Mouse (Mus musculus) cerebellum, adult 11-12 months (tissue): ENCODE measurements around the gene Alkbh1.

Experiments used
- DNase-seq: peaks from one replicate; pipeline ENCODE4 v3.0.0; 2022

The Alkbh1 gene

DNA sequence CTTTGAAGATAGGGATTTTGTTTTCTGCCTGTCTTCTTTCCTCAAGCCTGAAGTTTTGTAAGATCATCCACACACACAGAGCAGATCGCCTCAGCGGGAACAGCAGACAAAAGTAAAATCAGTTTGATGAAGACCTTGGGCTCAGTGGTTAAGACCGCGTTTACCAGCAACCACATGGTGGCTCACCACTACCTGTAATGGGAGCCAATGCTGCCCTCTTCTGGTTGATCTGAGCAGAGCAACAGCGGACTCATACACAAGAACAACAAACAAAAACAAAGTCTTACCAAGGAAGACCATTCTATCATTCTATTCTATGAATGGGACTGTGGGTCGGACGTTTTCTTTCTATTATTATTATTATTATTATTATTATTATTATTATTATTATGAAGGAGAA lies 27.1 kb downstream of the Alkbh1 start:
- DNase-seq, result peak; percentile 15

DNA sequence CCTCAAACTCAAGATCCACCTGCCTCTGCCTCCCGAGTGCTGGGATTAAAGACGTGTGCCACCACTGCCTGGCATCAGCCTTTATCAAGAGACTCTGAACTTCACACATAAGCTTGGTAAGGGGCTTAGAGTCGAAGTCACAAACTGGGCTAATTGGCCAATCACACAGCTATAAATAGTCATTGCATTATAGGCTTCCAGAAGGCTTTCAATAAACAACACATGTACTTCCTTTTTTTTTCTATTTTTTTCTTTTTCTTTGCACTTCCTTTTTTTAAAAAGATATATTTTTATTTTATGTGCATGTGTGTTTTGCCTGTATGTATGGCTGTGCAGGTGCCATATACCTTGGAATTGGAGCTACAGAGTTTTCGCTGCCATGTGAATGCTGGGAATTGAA lies 28.5 kb downstream of the Alkbh1 start:
- no peak for DNase-seq

DNA sequence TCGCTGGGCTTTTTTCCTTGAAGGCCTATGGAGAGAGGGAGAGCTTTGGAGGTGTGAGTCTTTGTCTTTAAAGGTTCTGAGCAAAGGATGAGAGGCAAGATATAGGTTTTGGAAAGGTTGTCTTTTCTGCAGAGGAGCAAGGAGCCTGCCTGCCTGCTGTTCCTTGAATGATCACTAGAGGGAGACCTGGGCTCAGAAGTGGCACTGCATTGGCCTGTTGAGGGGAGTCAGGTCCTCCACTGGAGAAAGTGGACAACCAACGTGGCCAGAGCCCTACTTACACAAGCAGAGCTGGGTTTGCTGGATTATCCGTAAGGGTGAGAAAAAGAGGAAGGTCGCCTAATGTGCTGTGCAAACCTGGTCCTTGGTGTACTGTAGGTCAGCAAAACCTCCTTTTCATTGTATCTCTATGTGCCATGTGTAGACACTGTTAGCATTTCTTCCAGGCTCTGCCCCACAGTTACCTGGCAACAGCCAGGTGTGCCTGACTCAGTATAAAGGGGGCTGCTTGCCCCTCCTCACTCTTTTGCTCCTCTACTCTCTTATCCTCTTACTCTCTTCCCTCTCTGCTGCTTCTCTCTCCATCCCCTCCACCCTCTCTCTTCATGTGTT lies 30.5 kb downstream of the Alkbh1 start:
- DNase-seq, result peak; percentile 20

DNA sequence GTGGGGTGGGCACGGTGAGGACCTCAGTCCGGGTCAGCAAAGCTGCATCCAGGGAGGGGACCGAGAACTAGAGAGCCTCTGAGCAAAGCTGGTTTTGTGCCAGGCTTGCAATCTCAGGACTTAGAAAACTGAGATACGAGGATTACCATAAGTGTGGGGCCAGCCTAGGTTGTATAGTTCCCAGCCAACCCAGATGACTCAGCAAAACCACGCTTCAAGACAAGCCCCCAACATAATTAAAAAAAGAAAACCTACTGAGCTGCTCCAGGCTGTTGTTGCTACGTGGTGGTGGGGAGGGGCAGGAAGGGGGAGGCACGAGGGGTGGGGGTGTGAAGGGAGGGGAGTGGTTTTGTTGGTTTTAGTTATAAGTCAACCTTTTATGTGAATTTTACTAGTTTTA lies 32.8 kb downstream of the Alkbh1 start:
- DNase-seq, result no peak

DNA sequence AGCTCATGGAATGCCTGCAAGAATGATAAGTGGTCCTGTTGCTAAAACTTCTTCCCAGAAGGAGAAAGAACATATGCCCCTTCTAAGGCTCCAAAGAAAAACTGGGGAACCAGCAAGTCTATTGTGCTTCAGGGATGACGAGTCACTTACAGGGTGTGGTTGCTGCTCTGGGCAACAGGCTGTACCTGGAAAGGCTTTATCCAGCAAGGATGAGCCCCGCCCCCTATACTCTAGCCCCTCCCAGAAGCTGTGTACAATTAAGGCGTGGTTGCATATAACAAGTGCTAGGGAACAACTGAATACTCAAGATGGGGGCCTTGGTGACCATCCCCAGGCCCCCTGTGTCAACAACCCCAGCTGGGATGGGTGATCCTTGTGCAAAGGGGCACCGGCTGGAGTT lies 34.7 kb downstream of the Alkbh1 start:
- DNase-seq, result no peak

DNA sequence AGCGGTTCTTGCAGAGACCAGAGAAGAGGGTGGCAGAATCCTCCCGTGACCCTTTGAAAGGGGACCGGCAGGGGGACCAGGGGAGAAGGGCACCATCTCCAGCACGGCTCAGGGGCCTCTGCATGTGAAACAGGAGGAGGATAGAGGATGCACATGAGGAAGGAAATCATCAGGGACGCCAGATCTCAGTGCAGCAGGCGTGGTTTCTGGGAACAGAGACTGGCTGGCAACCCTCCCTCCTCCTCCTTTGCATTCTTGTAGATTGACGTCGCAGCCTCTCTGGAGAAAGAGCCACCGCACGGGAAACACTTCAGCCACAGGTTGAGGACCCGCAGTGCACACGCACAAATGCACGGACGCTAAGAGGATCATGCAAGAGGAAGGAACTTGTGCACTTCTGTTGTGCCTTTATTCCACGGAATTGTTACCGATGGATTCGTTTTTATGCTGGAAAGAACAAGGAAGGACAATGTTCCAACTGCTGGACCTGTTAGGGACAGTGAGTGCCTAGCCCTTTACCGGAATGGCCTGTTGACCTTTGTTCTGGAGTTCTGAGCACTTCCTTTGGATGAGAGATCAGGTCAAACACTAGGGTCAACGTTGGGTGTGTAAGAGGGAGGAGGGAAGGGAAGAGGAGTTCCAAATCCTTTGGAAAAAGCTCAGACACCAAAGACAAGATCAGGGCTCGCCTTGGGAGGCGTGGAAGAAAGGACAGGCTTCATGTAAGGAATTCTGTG lies 35.8 kb downstream of the Alkbh1 start:
- no peak for DNase-seq

DNA sequence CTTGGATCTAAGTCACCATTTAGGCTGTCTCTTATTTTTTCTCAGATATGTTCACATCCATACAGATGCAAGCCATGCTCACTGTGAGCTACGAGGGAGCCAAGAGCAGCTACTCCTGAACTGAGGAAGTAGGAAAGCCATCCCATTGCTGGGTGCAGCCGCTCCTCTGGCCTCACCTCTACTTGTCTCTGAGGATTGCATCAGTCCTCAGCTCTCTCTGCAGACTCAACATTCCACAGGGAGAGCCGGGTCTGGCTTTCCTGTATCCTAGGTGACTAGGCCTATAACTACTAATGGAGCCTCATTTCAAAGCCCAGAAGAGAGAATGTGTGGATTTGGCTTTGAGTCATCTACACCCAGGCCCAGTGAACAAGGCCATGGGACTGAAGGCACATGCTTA lies 38.1 kb downstream of the Alkbh1 start:
- DNase-seq, result no peak

DNA sequence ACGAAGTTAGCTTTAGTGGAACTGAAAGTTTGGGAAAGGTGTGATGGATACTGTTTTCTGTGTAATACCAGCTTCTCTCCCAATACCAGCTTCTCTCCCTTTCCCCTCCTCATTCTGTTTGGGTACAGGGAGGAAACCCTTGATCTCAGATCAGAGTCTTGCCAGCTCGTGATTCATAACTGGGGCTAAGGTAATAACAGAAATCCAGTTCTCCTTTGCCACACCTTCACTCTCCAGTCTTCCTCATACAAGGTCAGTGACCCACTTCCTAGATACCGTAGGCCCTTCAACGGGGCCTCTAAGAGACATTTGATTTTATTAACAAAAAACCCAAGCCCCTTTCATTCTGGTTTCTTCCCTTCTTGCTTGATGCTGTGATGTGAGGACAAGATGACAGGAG lies 38.7 kb downstream of the Alkbh1 start:
- no peak for DNase-seq

DNA sequence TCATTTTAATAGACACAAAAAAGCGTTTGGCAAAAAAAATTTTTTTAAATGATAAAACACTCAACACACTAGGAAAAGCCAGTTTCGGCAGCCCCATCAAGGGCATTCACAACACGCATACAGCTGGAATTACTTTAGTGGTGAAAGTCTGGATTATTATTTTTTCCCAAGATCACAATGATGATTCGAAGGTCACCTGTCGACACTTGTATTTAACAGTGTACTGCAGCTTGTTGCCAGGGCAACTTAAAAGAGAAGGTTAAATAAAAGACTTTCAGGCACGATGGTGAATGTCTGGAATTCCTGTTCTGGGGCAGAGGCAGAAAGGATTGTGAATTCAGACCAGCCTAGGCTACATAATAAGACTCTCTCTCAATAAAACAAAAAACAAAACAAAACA lies 41.9 kb downstream of the Alkbh1 start:
- DNase-seq, result no peak

DNA sequence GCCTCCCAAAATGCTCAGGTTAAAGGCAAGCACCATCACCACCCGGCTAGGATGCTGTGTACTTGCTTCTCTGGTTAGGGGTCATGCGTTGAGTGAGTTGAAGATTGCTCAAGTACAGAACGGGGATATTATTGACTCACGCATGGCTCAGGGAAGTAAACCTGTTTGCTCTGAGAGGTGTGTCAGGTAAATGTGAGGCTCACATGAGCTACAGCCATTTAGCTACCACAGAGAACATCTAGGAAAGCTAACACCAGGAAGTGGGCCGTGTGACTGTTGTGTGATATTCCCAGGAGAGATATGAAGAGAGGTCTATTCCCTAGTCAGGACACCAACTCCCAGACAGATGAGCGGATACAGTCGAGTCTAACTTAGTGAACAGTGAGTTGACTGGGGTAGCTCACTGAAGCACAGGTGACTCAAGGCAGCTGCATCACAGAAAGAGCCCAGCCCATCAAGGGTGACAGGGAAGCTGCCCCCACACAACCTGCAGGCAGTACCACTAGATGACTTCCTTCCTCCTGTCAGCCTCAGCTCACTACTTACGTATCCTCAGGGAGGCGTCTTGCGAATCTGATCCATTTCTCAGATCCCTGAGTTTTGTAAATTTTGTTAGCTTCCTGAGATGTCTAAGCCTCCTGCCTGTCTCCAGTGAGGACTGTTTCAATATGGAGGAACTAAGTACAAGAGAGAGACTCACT lies 44.5 kb downstream of the Alkbh1 start:
- no peak for DNase-seq

DNA sequence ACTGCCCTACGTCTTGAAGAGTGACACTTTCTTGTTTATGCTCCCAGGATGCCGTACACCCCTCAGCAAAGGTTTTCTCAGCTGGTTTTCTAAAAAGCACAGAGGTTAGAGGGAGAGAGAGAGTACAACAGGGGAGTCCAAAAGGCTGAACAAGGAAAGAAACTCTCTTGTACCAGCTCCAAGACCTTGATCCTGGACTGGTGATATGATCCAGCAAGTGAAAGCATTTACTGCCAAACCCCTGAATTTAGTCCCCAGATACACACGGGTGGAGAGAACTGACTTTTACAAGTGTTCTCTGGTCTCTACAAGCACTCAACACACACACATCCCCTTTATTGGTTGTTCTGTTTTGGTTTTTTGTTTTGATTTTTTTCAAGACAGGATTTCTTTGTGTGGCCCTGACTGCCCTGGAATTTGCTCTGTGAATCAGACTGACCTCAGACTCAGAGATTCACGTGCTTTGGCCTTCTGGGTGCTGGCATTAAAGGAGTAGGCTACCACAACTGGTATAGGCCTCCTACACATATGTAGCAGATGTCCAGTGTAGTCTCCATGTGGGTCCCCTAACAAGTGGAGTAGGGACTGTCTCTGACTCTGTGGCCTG lies 45.9 kb downstream of the Alkbh1 start:
- no peak for DNase-seq

DNA sequence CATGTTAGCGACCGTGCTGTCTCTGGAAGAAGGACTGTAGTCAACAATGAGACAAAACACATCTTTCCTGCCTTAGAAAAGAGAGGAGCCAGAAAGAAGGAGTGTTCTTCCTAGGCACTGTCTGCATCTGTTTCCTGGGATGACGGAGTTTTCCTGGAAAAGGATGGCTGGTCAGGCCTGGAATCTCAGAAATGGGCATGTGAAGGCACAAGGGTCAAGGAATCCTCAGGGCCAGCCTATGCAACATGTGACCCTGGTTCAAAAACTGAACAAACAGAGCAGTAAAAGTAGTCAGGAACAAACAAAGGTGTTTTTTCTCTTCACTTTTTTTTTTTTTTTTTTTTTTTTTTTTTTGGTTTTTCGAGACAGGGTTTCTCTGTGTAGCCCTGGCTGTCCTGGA lies 46.7 kb downstream of the Alkbh1 start:
- DNase-seq, result no peak

DNA sequence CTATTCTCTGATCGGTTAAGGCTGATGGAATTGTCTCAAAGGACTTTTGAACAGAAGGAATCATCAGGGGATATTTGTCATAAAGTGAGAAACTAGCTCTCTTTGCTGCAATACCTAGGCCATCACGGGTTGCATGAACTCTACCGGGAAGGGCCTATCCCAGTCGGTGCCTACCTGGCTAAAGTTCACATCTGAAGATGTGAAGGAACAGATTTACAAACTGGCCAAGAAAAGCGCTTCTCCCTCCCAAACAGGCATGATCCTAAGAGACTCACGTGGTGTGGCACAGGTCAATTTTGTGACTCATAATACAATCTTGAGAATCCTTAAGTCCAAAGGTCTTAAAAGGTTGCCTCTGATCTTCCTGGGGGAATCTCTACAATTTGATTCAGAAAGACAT lies 49.5 kb downstream of the Alkbh1 start:
- DNase-seq, result no peak

DNA sequence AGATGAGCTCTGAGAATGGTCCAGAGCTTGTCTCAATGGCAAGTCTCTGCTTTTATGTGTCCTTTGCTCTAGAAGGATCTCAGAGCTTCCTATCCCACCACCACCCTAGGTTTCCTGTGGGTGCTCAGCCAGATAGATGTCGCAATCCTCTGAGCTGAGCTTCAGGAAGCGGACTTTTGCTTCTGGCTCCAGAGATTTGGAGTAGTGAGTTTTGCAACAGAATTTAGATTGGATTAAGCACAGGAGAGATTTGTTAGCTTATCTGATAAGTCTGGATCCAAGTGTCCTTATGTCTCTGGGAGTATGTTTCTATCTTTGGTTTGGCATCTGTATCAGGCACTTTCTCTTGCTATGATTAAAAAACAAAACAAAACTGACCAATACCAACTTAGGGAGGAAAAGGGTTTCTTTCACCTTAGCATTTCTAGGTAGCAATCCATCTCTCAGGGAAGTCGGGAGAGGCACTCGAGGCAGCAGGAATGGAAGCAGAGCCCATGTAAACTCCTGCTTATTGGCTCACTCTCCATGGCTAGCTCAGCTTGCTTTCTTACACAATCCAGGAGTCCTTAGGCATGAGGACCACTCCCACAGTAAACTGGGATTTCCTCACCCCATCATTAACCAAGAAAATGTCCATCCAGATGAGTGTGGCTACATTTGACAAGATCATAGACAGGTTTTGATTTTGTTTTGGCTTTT lies 50.2 kb downstream of the Alkbh1 start:
- DNase-seq, result no peak

DNA sequence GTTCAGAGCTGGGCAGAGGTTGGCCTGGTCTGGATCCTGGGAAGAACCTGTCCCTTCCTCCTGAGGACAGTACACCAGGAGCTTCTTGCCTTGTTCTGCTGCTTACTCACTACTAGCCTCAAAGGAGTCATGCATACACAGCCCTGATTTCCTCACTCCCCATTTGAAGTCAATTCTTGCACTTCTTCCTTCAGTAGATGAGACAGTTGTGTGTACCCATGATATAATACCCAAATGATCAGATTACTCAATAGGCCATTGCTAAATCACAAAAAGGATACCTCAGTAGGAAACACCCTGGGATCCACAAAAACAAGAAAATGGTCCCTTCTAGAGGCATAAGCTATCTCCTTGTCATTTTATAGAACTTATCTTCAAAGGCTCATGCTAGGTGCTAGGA lies 52.5 kb downstream of the Alkbh1 start:
- no peak for DNase-seq

DNA sequence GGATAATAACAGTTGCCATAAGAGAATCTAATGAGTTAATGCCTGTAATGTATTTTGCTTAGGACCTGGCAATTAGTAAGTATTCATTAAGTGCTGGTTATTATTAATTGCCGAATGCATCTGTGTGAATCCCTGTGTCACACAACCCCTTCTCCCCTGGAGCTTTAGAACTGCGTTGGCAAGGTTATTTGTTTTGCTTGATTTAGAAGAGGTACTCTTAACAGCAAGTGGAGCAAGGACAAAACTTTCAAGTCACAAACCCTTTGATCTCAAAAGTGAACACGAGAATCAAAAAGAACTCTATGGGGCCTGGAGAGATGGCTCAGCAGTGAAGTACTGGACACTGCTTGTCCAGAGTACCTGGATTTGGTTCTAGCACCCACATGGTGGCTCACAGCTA lies 54.6 kb downstream of the Alkbh1 start:
- no peak for DNase-seq

DNA sequence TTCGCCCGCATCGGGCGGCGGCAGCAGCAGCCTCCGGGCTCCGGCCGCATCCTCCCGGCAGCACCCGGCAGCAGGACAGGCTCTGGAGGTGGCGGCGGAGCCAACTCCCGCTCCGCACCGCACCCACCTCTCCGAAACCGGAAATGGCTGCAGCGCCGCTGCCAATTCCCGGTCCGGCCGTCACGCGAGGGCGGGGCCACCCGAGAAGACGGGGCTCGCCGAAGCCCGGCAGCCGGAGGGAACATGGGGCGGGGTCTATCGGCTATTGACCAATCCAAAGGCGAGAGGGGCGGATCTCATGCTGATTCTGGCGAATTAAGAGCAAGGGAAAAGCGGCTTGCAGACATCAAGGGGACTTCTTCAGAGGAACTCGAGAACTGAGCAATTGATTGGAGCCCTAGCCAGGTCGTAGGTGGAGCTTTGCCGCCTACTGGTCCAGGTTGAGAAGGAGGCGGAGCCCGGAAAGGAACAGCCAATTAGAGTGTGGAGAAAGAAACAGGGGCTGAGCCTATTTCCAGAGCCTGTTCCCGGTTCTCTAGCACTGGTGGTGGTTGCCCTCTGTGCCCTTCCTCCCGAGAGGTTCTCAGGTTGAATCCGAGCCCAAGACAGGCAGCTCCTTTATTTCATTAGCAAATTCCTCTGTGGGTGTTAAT lies 55.6 kb downstream of the Alkbh1 start, which contains the start of gene Sptlc2:
TSS of gene Sptlc2 (minus strand) at position 234 of the 653 bp plus-strand sequence.
- peak; percentile 100 for DNase-seq

DNA sequence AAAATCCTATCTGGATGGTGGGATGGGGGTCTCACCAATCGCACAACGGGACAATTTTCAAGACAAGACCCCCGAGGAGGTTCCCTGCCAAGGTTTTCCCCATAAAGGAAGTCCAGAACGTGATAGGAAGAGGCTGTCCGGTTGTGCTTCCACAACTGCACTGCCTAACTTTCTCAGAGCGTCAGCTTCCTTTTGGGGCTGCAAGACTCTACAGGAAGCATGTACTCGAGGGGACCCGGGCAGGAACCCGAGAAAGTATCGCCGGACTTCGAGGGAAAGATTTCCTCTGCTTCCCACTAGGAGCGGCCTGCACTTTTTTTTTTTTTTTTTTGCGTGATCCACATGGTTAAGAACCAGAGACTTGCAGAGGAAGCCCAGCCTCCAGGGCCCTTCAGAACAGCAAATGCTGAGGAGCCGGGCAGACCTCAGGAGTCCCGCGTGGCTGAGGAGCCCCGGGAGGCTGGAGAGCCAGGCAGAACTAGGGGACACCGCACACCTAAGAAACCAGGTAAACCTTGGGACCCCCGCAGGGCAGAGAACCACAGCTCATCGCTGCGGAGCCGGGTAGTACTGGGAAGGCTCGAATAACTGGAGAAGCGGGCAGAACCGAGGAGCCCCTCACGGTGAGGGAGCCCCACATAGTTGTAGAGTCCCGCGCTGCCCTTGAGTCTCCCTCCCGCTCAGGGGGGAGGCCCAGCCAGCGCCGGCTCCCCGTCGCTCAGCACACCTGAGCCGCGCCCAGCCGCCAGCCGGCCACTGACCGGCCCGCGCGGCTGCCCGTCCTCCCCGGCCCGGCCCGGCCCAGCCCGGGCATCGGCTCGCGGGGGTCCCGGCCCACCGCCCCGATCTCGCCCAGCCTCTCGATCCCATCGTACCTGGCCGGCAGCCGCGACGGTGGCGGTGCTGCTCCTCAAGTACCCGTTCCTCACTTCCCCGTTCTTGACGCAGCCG lies 56.4 kb downstream of the Alkbh1 start:
- DNase-seq, result peak; percentile 63

DNA sequence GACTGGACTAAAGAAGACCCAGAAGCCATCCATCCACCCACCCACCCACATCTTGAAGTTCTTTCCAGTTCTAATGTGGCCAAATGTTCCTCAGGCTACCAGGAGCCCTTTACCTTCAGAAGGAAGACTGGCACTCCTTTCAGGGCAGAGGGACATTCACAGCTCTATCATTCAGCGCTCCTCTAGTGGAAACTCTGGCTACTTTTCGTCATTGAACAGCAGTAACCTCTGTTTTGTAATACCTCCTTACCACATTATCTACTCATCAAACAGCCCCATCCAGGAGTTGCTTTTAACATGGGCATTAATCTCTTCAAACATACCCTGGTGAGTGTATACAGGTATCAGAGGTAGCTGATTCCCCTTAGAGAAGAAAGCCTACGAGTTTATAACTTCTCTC lies 58.8 kb downstream of the Alkbh1 start:
- DNase-seq, result no peak

DNA sequence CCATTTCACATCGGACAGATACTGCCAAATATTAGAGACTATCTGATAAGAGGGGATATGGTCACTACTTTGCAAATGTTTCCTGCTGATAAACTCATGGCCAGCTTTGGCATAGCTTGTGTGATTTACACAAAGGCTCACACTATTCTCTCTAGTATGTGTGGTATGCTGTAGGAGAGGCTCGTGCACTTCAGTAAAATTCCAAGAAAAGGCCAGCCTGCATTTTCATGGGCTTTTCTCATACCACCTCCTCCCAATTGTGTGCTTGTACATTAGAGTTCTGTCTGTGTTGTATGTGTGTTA lies 62.5 kb downstream of the Alkbh1 start:
- DNase-seq, result no peak

DNA sequence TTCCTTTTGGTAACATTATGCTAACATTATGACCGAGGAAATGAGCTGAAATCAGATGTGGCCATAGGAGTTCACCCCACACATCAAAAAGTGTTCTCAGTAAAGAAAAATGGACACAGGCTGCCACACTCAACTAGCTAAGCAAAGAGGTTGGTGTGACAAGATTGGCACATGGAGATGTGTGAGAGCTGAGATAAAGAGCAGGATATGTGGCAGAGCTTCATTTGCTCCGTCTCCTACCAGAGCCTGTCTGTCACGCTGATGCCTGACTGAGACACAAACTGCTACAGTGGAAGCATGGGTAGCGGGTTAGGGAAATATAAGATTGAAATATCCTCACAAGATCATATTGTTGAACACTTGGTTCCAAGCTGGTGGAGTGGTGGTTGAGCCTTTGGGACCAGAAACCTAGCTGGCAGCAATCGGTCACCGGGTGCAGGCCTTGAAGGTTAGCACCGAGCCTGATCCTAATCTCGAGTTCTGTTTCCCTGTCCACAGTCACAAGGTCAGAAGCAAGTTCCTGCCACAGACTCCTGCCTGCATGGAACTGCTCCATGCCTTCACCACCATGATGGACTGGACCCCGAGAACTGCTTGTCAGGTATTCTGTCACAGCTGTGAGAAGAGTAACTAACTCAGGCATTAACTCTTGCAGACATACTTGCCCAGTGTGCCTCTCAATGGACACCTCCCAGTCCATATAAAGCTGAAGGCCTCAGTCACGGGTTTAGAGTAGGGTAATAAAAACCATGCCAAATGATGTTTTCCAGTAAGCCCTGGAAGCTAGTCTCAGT lies 63.0 kb downstream of the Alkbh1 start:
- DNase-seq, result no peak
